ENCODE assay signal across 24 mouse cellular contexts in genomic region chr15:37037704-37038103, GRCm38 (mm10). TPM values are rescaled to one million over a fixed set of nuclear protein-coding genes. Genes with fewer than 3 reads are reported as not detected.
DNase-seq lines count a peak whose midpoint lies in the region; TF ChIP-seq lines count a peak whose summit lies in the region.
"Had no signal": no experiment of that assay in that cellular context is flagged by ENCODE, and none has a peak within 500 bp of the region (broad histone marks: within the 10 kb centered on the region; RNA-seq: fewer than 3 reads in every experiment).

No protein-coding gene starts in this region.

- H3K27ac ChIP-seq in layer of hippocampus, adult 2 months = peak overlapping the region; percentile 98
- H3K27ac ChIP-seq: hindbrain, embryonic 14.5 days; liver, embryonic 12.5 days; neural tube, embryonic 13.5 days had no signal

- no peak overlapping the region for H3K4me3 ChIP-seq in layer of hippocampus, adult 2 months
- H3K4me3 ChIP-seq: erythroblast, embryonic 14.5 days; heart, embryonic 13.5 days; liver, embryonic 12.5 days; myocyte; neural tube, embryonic 13.5 days had no signal

- TF ChIP-seq CTCF in layer of hippocampus, adult 2 months (conservative IDR thresholded peaks at IDR 0.05) = no peak

- no peak for DNase-seq in layer of hippocampus, adult 2 months (ENCODE audit: low spot score in 2 of 2)
- no peak for DNase-seq in layer of hippocampus, adult 18-20 months (ENCODE audit: low spot score in 2 of 2)
- peak; percentile 24 for DNase-seq in naive thymus-derived CD4-positive, alpha-beta T cell, adult 2 months (ENCODE audit: low read depth)
- DNase-seq in thymus, postnatal 14 days = peak; percentile 59
- DNase-seq in right cerebral cortex, postnatal 14 days = no peak
- no peak for DNase-seq in left cerebral cortex, adult 11 months (ENCODE audit: low spot score)
- no peak for DNase-seq in gastrocnemius, postnatal 10 days
- DNase-seq: adrenal gland, adult 2 months; adrenal gland, postnatal 36 days; cerebellum, adult 2 months; cerebellum, postnatal 14 days; gastrocnemius, postnatal 36 days; heart, adult 18-20 months; heart, postnatal 10 days; kidney, postnatal 14 days; left cerebral cortex, postnatal 4 days; liver, postnatal 0 days; lung, postnatal 36 days had no signal

RNA-seq across cellular contexts. Expression of gene Zfp706, which starts 30.1 kb away (rescaled TPM):
- 100 to 1,000 TPM; 275 to 283 TPM for total RNA-seq in layer of hippocampus, adult 2 months (2021)
- total RNA-seq in layer of hippocampus, adult 18-20 months (2021) = 100 to 1,000 TPM; 286 to 290 TPM
- 100 to 1,000 TPM; 167 to 183 TPM for total RNA-seq in gastrocnemius, postnatal 10 days (2021)

Comparison
In these comparisons a context has a peak if more than half of its experiments do, and no peak if none do; other contexts are left out.
1. DNase-seq: peak in naive thymus-derived CD4-positive, alpha-beta T cell, adult 2 months (single experiment) and thymus, postnatal 14 days (single experiment); none in layer of hippocampus, adult 2 months (0 of 2), layer of hippocampus, adult 18-20 months (0 of 2), right cerebral cortex, postnatal 14 days (single experiment), left cerebral cortex, adult 11 months (single experiment) and gastrocnemius, postnatal 10 days (single experiment).